13 mouse cellular contexts compared by ENCODE assay signal in the genomic region with DNA sequence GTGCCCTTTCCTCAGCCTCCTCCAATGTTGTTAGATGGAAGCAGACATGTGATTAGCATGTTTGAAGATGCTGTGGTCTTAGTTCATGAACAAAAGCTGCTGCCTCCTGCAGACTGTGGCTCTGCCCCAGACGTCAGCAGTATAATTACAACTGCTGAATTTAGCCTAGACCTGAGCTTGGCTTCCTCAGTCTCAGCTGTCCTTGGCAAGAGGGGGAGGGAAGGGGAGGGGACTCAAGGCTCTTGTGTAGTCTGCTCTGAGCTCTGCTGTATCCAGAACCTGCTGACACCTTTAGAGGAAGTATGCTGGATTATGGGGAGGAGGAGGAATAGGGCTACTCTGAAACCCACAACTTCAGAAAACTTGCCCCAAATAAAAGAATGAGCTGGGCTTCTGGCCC.
DNase-seq lines count a peak whose midpoint lies in the region; ATAC-seq and TF ChIP-seq lines count a peak whose summit lies in the region.
"Had no signal": no experiment of that assay in that cellular context is flagged by ENCODE, and none has a peak within 500 bp of the region (broad histone marks: within the 10 kb centered on the region; RNA-seq: fewer than 3 reads in every experiment).

No protein-coding gene starts in this region.

- peak; percentile 68 to 87 for DNase-seq in adrenal gland, adult (ENCODE audit: inconsistent age in 2 of 2, low spot score in 1 of 2)
- DNase-seq in adrenal gland, postnatal 25 days: no peak
- no peak for DNase-seq in hindbrain, embryonic 10.5 days (ENCODE audit: low spot score)
- DNase-seq in hindbrain, postnatal 0 days (ENCODE audit: low spot score): no peak
- DNase-seq in ovary, adult 18-20 months (ENCODE audit: low spot score): peak; percentile 45
- DNase-seq in ovary, postnatal 14 days (ENCODE audit: low spot score): no peak
- no peak for DNase-seq in kidney, adult 9 months
- DNase-seq: layer of hippocampus, postnatal 36 days; thymus, postnatal 14 days had no signal

- whole genome bisulfite sequencing in hindbrain, embryonic 10.5 days: 7% methylated on average over 1 of the region's 1 CpGs
- WGBS in hindbrain, postnatal 0 days: 11% methylated on average over 1 of the region's 1 CpGs
- 4% methylated on average over 1 of the region's 1 CpGs for WGBS in limb, embryonic 12.5 days

- no peaks in the 10 kb centered on the region for H3K9me3 ChIP-seq in hindbrain, embryonic 10.5 days
- H3K9me3 ChIP-seq in hindbrain, postnatal 0 days (ENCODE audit: low read length): no peaks in the 10 kb centered on the region
- no peaks in the 10 kb centered on the region for H3K9me3 ChIP-seq in limb, embryonic 12.5 days
- H3K9me3 ChIP-seq: heart, embryonic 10.5 days; hindbrain, embryonic 15.5 days had no signal

- TF ChIP-seq CTCF in hindbrain, postnatal 0 days (IDR thresholded peaks at IDR 0.05; ENCODE audit: low read depth): no peak

- H3K9ac ChIP-seq in hindbrain, postnatal 0 days (replicated peaks; ENCODE audit: low read length): no peak overlapping the region
- H3K9ac ChIP-seq in limb, embryonic 12.5 days (replicated peaks): no peak overlapping the region
- H3K9ac ChIP-seq: hindbrain, embryonic 15.5 days had no signal

- H3K4me2 ChIP-seq in hindbrain, postnatal 0 days (ENCODE audit: low read depth, low read length): no peak overlapping the region
- H3K4me2 ChIP-seq in limb, embryonic 12.5 days: no peak overlapping the region
- H3K4me2 ChIP-seq: hindbrain, embryonic 15.5 days; liver, embryonic 11.5 days had no signal

- H3K4me1 ChIP-seq in hindbrain, embryonic 10.5 days (replicated peaks): peaks cover 17% of the 10 kb centered on the region
- no peaks in the 10 kb centered on the region for H3K4me1 ChIP-seq in hindbrain, postnatal 0 days (ENCODE audit: insufficient read depth, low read length)
- peaks cover 12% of the 10 kb centered on the region; the same call in 1 of the 2 replicates for H3K4me1 ChIP-seq in limb, embryonic 12.5 days (replicated peaks)

- H3K27me3 ChIP-seq in hindbrain, embryonic 10.5 days (ENCODE audit: insufficient read depth, poor library complexity, severe bottlenecking): no peaks in the 10 kb centered on the region
- H3K27me3 ChIP-seq in hindbrain, postnatal 0 days (ENCODE audit: insufficient read depth, low read length): no peaks in the 10 kb centered on the region
- no peaks in the 10 kb centered on the region for H3K27me3 ChIP-seq in limb, embryonic 12.5 days
- H3K27me3 ChIP-seq: hindbrain, embryonic 15.5 days had no signal

- no peak for ATAC-seq in hindbrain, postnatal 0 days
- ATAC-seq in limb, embryonic 12.5 days (ENCODE audit: insufficient number of reproducible peaks, insufficient read depth, low FRiP score, low TSS enrichment, low read depth): 0 out of 2 replicates have a peak, but pooled peaks have one; percentile 10

- peak overlapping the region; percentile 70 for H3K27ac ChIP-seq in hindbrain, embryonic 10.5 days
- H3K27ac ChIP-seq in hindbrain, postnatal 0 days: no peak overlapping the region
- no peak overlapping the region for H3K27ac ChIP-seq in limb, embryonic 12.5 days
- H3K27ac ChIP-seq: heart, embryonic 10.5 days; hindbrain, embryonic 15.5 days had no signal

- H3K36me3 ChIP-seq in hindbrain, embryonic 10.5 days: no peaks in the 10 kb centered on the region
- H3K36me3 ChIP-seq in hindbrain, postnatal 0 days (ENCODE audit: insufficient read depth, low read length): no peaks in the 10 kb centered on the region
- no peaks in the 10 kb centered on the region for H3K36me3 ChIP-seq in limb, embryonic 12.5 days
- H3K36me3 ChIP-seq: heart, embryonic 10.5 days; hindbrain, embryonic 15.5 days had no signal

- H3K4me3 ChIP-seq in hindbrain, embryonic 10.5 days: no peak overlapping the region
- no peak overlapping the region for H3K4me3 ChIP-seq in hindbrain, postnatal 0 days (ENCODE audit: low read length)
- H3K4me3 ChIP-seq in limb, embryonic 12.5 days (replicated peaks): no peak overlapping the region
- H3K4me3 ChIP-seq: heart, embryonic 10.5 days; hindbrain, embryonic 15.5 days had no signal

Comparison
In these comparisons a context has a peak if more than half of its experiments do, and no peak if none do; other contexts are left out.
1. DNase-seq: peak in adrenal gland, adult (2 of 2) and ovary, adult 18-20 months (single experiment); none in adrenal gland, postnatal 25 days (single experiment), hindbrain, embryonic 10.5 days (single experiment), hindbrain, postnatal 0 days (single experiment), ovary, postnatal 14 days (single experiment) and kidney, adult 9 months (single experiment).